Mouse (Mus musculus): ENCODE data around the gene Sema4c.

The Sema4c gene

DNA sequence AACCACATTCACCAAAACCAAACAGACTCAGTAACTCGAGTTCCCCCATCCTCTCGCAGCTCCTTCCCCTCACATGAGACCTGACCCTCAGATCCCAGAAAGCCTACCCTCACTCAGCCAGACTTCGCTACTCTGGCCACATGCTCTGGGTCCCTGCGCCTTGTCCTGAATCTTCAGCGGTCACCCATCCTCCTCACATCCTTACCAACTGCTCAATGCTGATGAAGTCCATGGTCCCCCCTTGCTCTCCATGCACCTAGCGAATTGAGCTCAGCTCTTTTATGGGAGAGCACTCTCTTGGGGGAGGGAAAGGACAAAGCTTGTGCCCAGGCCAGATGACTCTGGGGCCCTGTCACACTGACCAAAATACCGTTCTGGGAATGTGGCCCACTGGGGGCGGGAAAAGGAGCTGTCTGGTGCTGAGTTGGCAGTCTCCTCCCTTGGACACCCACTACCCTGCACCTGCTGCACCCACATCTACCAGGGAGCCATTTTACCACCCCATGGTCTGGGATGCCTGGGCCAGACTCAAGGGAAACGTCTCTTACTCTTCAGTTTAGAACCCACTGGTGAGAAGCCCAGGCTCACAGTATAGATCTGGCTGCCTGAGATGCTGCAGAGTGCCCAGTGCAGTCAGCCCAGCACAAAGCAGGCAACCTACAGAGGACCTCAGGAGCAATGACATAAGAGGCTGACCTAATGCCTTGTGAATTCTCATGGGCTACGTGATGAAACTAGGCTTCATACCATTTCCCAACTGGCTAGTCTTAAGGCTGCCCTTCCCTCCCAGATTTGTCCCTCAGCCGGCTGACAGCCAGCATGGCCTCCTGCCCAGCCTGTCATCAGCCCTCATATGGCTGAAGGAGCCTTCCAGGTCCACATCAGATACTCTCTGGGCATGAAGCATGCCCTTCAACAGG, 22.4 kb downstream of the Sema4c start:
- in situ Hi-C loops (cut with MboI, MseI), result no loop called here

DNA sequence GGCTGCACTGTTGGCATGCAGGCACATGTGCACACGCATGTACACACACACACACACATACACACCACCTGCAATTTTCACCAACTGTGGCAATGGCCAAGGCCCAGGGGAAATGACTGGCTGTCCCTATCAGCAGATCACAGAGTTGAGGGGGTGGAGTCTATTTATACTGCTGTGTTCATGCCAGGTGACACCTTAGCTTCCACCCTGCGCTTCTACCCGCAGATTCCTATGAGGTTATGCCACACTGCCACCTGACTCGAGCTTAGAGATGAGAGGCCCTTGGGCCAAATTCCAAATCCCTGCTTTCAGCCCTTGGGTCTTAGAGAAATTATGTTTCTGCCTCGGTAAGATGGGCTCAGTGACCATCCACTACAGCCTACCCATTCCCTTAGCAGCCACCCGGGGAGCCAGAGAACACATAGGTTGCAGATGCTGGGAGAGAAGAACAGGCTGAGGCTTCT, 23.5 kb downstream of the Sema4c start:
- in situ Hi-C loops (cut with MboI, MseI), result no loop called here

DNA sequence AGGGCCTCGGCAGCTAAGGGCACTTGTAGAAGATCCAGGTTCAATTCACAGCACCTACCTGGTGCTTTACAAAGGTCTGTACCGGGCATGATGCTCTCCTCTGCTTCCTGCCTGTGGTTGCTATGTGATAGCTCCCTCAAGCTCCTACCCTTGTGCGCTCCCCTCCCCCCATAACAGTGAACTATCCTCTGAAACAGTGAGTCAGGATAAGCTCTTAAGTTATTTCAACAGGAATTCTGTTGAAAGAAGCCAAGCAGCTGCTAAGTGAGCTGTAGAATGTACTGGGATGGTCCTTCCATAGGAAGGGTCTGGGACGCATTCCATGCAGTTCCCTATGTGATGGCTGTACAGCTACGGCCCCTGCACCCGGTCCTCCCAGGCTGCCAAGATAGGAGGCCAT, 24.6 kb downstream of the Sema4c start:
- in situ Hi-C loops (cut with MboI, MseI), result no loop called here

DNA sequence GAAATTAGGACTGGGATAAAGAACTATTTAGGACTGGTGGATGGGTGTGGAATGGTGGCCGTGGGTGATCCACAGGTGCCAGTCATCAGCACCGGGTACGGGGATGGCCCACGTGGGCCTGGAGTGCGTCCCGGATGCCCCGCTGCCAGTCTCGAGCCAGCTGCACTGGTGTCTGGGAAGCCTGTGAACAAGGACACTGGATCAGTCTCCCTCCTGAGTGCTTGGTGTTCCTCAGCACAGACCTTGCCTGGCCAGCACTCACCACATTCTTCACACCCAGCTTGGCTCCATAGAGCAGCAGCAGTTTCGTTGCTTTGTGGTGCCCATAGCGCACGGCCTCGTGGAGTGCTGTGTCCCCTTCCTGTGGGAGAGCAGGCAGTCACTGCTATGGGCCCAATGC, 26.7 kb downstream of the Sema4c start:
- in situ Hi-C loops (cut with MboI, MseI), result no loop called here

DNA sequence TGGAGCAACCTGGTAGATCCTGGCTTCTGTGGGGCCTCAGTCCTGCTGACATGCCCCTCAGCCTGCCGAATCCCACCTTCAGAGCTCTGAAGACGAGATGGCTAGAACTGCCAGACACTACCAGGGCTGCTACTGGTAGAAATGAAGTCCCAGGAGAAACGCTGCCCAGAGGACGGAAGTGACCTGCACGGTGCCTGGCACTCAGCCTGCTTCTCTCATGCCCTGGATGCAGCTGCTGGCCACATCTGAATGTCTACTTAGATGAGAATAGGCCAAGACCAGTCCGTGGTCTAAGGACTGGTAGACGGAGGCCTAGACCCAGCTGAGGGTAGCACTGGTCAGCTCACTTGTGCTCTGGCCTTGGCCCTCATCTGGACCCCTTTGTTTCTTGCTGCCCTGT, 27.2 kb downstream of the Sema4c start:
- in situ Hi-C loops (cut with MboI, MseI), result no loop called here

DNA sequence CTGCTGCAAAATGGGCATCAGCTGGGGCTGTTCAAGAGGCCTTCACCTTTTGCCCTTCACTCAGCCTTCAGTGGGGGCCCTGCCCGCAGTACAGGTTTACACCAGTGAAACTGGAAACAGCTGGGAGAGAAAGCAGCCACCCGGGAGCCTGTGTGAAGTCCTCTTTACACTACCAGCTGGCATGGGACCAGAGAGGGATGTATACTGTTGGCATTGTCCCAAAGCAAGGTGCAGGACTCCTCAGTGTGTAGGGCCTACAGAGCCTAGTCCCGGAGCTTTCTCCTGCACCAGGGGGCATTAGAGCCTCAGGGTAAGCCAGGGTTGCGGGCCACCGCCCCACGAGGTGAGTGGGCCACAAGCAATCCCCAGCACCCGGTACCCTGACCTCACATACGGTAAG, 27.7 kb downstream of the Sema4c start:
- in situ Hi-C loops (cut with MboI, MseI), result no loop called here

DNA sequence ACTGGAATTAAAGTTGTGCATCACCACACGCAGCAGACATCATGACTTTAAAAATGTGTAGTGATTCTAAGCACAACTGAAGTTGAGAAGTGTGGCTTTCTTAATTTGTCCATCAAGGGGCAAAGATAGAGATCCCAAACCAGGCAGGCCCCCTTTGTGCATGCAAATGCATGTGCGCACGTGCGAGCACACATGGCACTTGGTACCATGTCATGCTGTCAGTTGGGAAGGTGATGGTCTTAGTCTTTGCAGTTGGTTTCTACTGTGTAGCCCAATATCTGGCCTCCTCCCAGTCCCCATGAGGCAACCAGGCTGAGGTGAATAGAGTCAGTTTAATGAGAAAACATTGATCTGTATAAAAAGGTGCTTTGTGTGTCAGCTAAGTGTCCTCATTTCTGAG, 28.3 kb downstream of the Sema4c start:
- in situ Hi-C loops (cut with MboI, MseI), result no loop called here

DNA sequence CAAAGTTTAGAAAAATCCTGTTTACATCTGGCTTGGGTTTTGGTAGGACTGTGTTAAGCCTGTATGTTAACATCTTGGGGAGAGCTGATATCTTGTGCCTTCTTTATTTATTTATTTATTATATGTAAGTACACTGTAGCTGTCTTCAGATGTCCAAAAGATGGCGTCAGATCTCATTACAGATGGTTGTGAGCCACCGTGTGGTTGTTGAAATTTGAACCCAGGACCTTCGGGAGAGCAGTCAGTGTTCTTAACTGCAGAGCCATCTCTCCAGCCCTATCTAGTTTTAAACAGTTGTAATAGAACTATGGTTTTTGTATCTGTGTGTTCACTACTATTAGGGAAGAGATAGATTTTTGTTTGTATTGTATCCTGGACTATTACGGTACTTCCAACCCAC, 28.9 kb downstream of the Sema4c start:
- in situ Hi-C loops (cut with MboI, MseI), result no loop called here

DNA sequence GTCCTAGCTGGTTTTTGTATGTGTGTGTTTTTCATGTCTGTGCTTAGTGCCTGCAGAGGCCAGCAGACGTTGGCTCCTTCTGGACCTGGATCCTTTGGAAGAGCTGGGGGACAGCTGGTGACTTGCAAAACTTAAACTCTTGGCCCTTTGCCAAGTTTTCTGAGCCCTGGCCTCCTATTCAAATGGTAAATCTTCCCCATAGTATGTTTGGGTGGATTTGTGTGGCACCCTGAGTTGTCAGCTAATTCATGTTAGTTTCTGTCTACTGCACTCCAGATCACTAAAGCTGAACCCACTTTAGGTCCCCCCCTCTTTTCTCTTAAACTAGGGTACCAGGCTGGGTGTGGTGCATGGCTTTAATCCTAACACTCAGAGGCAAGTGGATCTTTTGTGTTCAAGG, 29.8 kb downstream of the Sema4c start:
- in situ Hi-C loops (cut with MboI, MseI), result no loop called here

DNA sequence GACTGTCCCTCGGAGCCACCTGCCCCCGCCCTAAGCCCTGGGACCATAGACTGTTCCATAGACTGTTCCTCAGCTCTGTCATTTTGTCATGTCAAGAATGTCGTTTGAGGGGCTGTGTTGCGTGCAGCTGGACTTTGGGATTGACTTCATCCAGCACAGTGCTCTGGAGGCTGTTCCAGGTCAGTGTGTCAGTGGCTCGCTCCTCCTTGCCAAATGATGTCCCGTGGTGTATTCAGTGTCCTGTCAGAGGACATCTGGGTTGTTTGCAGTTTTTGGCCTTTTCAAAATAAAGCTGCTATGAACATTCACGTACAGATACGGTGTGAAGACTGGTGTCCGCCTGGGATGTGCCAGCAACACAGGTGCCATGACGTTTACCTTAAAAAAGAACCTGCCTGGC, 31.2 kb downstream of the Sema4c start:
- in situ Hi-C loops (cut with MboI, MseI), result no loop called here

DNA sequence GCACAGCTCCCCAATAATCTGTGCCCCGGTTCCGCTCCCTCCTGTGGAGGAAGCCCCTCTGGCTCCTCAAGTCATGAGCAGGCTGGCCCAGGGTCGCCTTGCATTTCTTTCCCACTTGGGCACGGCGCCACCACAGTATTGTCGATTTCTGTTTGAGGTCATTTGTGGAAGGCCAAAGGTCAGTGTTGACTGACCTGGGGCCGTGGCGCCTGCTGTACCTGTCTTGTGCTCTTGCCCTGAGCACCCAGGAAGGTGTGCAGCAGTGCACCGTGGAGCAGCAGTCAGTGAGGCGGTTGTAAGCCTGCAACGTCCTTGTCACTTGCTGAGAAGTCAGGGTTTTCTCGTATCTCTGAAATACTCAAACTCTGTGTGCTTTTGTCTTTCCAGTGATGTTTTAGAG, 32.4 kb downstream of the Sema4c start:
- in situ Hi-C loops (cut with MboI, MseI), result no loop called here

DNA sequence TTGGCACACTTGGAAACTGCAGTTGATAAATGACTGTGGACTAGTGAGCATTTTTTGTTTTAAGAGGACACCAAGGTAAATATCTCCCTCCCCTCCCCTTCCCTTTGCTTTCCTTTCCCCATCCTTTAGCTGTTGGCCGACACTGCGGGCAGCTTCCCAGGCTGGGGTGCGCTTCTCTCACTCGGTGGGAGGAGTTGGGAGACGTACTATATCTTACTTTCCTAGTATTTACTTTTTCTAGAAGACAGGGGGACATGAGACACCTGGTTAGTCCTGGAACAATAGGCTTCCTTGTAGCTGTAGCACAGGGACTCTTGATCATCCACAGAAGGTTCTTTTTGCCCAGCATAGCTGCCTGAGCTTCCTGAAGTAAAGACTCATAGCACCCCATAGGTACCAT, 34.1 kb downstream of the Sema4c start:
- in situ Hi-C loops (cut with MboI, MseI), result no loop called here

DNA sequence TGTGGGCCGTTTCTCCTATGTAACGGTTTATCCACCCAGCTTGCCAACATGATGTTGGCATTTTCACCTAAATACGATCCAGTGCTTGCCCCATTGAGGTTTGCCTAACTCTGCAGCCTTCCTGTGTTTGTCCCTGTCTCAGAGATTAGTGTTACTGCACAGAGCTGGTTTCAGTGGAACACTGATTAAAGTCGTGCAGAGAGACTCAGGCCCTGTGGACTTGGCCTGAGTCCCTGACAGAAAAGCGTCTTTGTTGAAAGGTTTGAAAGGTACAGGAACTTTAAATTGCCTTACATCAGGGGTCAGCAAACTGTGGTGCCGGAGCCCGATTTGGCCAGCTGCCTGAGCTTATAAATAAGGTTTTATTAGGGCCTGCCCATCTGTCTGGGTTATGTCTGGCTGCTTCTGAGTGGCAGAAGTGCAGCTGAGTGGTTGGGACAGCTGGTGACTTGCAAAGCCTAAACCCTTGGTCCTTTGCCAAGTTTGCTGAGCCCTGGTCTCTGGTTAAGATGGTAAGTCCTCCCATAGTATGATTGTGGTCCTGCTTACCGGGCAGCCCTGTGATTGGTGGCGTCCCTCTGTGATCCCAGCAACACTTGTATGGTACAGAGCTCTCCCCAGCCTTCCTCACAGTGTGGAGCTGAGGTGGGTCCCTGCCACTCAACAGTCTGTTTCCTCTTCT, 34.7 kb downstream of the Sema4c start:
- in situ Hi-C loops (cut with MboI, MseI), result no loop called here

DNA sequence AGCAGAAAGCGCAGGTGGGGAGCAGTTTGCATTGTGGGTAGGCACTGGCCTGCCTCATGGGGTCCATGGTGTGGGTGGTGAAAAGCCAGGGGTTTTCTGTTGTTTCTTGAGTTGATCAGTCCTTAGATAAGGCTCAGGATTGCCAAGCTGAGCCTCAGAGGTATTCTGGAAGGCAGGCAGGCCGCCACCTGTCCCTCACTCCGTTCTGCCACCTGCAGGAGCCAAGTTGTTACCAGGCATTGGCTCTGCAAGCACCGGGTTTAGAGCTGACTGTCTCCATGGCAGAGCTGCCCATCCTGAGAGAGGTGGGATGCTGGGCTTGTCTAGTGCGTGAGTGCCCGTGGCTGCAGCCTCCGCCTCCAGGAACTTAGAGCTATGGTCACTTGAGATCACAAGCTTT, 35.9 kb downstream of the Sema4c start:
- in situ Hi-C loops (cut with MboI, MseI), result no loop called here

DNA sequence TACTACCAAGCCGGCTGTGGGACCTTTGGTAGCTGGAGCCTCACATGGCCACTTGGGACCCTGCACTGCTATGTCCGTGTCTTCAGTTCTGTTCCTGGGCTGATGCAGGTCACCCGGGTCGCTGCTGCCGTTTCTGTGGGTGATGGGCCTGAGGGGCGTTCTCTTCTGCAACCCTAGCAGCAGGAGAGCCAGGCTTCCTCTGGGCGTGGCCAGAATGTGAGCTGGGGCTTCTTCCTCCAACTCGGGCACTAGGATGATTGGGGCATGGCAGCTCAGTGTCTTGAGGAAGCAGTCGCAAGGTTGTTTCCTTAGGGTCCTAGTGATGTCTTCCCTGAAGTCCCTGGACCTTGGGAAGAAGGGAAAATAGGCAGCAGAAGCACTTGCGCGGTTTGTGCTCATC, 38.5 kb downstream of the Sema4c start:
- in situ Hi-C loops (cut with MboI, MseI), result no loop called here

DNA sequence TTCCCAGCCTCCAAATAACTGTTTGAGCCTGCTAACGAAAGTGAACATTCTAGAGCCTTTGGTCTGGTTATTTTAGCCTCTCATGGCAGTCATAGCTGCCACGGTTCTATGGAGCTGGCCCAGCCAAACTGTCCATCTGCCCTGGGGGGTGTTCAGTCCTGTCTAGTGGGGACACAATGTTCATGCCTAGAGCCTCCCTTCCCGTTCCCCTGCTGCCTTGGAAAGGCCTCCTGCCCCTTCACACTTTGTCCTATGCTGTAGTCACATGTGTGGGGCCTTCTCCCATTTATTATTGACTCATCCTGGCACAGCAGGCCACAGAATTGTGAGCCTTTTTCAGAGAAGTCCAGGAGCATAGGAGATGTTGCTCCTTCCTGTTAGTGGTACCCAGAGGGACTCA, 39.9 kb downstream of the Sema4c start:
- in situ Hi-C loops (cut with MboI, MseI), result no loop called here

DNA sequence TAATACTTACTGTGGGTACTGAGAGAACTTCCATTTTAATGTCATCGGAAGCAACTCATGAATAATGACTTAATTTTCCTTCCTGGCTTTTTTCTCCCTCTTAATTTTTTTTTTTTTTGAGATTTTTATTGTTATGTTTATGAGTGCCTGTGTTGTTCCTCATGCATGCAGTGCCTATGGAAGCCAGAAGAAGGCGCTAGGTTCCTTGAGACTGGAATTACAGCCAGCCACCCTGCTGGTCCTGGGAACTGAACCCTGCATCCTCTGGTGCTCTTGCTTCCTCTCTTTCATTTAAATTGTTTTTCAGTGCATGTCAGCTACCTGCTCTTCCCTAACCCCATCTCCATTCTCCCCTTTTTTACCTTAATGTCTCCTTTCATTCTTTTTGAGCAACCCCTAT, 44.4 kb downstream of the Sema4c start:
- in situ Hi-C loops (cut with MboI, MseI), result no loop called here

DNA sequence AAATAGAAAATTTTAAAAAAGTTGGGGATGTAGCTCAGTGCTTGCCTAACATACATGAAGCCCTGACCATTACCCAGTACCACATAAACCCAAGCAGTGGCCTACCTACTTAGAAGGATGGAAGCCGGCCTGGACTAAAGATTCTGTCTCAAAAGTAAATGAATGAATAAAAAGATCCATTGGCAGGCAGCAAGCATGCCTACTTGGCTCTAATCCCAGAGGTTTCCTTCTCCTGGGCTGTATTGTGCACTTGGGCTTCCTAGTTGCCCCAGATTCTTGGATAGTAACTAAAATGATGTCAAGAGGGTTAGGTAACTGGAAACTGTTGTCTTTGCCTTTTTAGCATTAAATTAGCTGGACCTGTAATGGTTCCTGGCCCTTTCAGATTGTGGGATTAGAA, 44.8 kb downstream of the Sema4c start:
- in situ Hi-C loops (cut with MboI, MseI), result no loop called here

DNA sequence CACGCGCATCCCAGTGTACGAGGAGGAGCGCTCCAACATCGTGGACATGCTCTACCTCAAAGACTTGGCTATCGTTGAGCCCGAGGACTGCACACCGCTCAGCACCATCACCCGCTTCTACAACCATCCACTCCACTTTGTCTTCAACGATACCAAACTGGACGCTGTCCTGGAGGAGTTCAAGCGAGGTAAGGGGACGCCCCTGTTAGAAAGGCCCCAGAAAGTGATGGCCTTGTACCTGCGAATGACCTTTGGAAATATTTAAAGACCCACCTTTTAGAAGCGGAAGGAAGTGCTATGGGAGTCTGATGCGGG, 45.2 kb downstream of the Sema4c start:
- in situ Hi-C loops (cut with MboI, MseI), result no loop called here

DNA sequence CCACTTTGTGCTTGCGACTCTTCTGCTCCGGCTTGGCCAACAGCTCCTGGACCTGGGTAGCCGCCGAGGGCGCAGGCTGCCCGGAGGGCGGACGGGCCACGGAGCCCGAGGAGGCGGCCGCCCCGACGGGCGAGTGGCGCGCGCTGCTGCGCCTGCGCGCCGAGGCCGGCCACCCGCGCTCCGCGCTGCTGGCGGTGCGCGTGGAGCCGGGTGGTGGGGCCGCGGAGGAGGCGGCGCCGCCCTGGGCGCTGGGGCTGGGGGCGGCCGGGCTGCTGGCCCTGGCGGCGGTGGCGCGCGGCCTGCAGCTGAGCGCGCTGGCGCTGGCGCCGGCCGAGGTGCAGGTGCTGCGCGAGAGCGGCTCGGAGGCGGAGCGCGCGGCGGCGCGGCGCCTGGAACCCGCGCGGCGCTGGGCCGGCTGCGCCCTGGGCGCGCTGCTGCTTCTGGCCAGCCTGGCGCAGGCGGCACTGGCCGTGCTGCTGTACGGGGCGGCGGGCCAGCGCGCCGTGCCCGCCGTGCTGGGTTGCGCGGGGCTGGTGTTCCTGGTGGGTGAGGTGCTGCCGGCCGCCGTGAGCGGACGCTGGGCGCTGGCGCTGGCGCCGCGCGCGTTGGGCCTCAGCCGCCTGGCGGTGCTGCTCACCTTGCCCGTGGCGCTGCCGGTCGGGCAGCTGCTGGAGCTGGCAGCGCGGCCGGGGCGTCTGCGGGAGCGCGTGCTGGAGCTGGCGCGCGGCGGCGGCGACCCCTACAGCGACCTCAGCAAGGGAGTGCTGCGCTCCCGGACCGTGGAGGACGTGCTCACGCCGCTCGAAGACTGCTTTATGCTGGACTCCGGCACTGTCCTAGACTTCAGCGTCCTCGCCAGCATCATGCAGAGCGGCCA, 45.8 kb downstream of the Sema4c start:
- in situ Hi-C loops (cut with MboI, MseI), result no loop called here

DNA sequence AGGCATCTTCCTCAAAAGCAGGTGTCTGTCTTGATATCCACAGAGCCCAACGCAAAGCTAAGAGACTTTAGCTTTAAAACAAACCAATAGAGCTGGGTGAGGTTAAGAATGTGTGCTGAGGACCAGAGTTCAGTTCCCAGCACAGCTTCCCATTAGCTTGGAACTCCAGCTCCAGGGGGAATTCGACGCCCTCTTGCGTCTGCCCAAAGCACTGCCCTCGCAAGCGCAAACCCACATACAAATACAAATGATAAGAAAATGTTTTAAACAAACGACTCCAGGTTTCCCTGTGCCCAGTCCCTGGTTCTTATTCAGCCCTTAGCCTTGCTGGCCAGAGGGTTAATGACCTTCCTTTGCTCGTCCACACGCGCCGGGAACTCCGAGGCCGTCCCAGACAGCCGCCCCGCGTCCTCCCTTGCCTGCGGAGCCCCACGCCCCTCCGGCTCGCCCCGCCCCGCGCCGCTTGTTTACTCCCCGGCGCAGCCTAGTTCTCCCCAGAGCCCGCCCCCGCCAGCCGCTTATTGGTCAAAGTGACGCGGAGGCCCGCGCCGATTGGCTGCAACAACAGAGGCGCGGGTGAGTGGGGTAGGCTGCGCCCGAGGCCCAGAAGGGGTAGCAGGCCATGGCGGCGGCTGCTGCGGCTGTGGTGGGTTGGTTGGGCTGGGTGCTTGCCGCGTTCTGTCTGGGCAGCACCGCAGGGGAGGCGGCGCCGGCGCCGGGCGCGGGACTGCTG, 46.7 kb downstream of the Sema4c start, which contains the start of gene Cnnm3:
Gene Cnnm3 (plus strand): TSS at position 579 of the 733 bp plus-strand sequence.
- in situ Hi-C loops (cut with MboI, MseI), result no loop called here

DNA sequence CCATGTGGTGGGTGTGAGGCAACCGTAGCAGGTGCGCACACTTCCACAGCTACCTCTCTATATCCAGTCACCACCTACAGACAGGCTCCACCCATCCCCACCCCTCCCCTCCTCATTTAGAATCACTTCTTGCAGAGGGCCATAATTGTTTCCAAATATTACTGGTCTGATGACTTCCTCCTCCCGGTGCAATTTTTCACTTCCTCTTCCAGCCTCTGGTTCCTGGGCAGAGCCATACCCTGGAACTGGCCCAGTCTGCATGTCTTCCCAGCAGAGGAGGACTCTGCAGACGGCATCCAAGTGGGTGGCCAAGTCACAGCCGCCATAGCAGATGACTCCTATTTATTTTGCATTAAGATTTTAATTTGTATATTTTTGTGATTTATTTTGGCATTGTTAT, 49.9 kb downstream of the Sema4c start:
- in situ Hi-C loops (cut with MboI, MseI), result no loop called here

Measured in T-helper 2 cell (primary cell).